Mouse (Mus musculus): ENCODE results near the gene Ptpa.

DNA sequence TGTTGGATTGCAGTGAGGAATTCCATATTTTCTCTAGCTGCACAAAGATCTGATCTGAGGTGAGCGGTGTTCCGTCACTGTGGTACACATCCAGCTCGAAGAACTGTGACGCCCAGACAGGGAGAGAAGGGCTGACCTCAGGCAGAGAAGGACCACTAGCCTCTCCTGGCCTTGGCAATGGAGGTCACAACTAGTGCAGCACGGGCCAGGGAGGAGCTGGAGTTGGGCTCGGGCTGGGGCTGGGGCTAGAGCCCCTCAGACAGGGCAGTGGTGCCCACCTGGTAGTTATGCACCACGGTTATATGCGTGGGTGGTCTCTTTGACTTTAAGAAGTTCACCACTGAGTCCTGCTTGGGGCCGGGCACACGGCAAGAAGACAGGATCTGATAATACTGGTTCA lies 8.1 kb upstream of the Ptpa start:
- TF ChIP-seq CTCF (IDR thresholded peaks at IDR 0.05) (no peak), POLR2A (IDR thresholded peaks at IDR 0.05; ENCODE audit: insufficient read depth, low read depth, low read length) (no peak)

All from heart, adult 2 months (tissue).